Mouse (Mus musculus): ENCODE results near the gene Krtap4-7. TPM values are rescaled to one million over a fixed set of nuclear protein-coding genes. Genes with fewer than 3 reads are reported as not detected.
"Not testable (repeated sequence)": the region's sequence is repeated elsewhere in the genome, so short reads cannot be mapped to it uniquely, and the experiment has no call there.

Gene Krtap4-7
- polyA plus RNA-seq, 1 experiment from 2014 or later: not detected

GRCm38 (mm10) chr11:99637086-99637485, 6.8 kb downstream of the Krtap4-7 start:
- Histone ChIP-seq H3K4me3 (no peak overlapping the region), H3K27me3 (no peaks in the 10 kb centered on the region), H3K9me3 (no peaks in the 10 kb centered on the region), H3K4me2 (no peak overlapping the region), H3K9ac (no peak overlapping the region), H3K4me1 (replicated peaks) (no peaks in the 10 kb centered on the region), H3K36me3 (no peaks in the 10 kb centered on the region), H3K27ac (no peak overlapping the region)
- 88% methylated on average over 1 of the region's 1 CpGs for WGBS
- ATAC-seq (ENCODE audit: low FRiP score): no peak

DNA sequence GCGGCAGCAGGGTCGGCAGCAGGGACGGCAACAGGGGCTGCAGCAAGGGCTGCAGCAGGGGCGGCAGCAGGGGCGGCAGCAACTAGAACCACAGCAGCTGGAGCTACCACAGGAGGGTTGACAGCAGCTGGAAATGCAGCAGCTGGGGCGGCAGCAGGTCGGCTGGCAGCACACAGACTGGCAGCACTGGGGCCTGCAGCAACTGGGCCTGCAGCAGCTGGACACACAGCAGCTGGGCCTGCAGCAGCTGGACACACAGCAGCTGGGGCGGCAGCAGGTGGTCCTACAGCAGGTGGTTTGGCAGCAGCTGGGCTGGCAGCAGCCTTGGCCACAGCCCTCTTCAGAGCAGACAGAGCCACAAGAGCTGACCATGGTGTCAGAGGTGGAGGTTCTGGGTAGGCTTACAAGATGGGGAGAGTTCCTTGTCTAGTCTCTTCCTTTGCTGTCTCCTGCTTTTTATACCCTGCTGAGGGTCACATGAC, 9.2 kb downstream of the Krtap4-7 start, which contains the start of gene Krtap4-2:
Gene Krtap4-2 (minus strand): TSS at position 432 of the 482 bp plus-strand sequence.
- 42% methylated on average over 8 of the region's 8 CpGs for WGBS
- no peak for ATAC-seq (ENCODE audit: low FRiP score)
- no peaks in the 10 kb centered on the region for H3K36me3 ChIP-seq
- no peak within 1 kb of the TSS for H3K4me3 ChIP-seq
- no peak within 1 kb of the TSS for H3K9ac ChIP-seq
- no peaks in the 10 kb centered on the region for H3K4me1 ChIP-seq (replicated peaks)
- H3K9me3 ChIP-seq: no peaks in the 10 kb centered on the region
- H3K27ac ChIP-seq: no peak within 1 kb of the TSS
- H3K27me3 ChIP-seq: no peaks in the 10 kb centered on the region
- H3K4me2 ChIP-seq: no peak within 1 kb of the TSS

- no peaks in the 10 kb centered on the region for H3K27me3 ChIP-seq
- H3K9ac ChIP-seq: no peak overlapping the region
- no peaks in the 10 kb centered on the region for H3K4me1 ChIP-seq (replicated peaks)
- H3K9me3 ChIP-seq: no peaks in the 10 kb centered on the region
- no peak for ATAC-seq (ENCODE audit: low FRiP score)
- 77% methylated on average over 2 of the region's 2 CpGs for WGBS
- H3K36me3 ChIP-seq: no peaks in the 10 kb centered on the region
- H3K27ac ChIP-seq: no peak overlapping the region
- no peak overlapping the region for H3K4me3 ChIP-seq
- H3K4me2 ChIP-seq: no peak overlapping the region
These were observed 10.6 kb downstream of the Krtap4-7 start for GRCm38 (mm10) chr11:99633293-99633692.

- H3K4me2 ChIP-seq: no peak overlapping the region
- no peak overlapping the region for H3K9ac ChIP-seq
- no peaks in the 10 kb centered on the region for H3K9me3 ChIP-seq
- H3K4me3 ChIP-seq: no peak overlapping the region
- no peak overlapping the region for H3K27ac ChIP-seq
- H3K27me3 ChIP-seq: no peaks in the 10 kb centered on the region
- ATAC-seq (ENCODE audit: low FRiP score): no peak
- H3K36me3 ChIP-seq: no peaks in the 10 kb centered on the region
- no peaks in the 10 kb centered on the region for H3K4me1 ChIP-seq (replicated peaks)
- 84% methylated on average over 3 of the region's 3 CpGs for WGBS
These were observed 13.0 kb downstream of the Krtap4-7 start for GRCm38 (mm10) chr11:99630890-99631289.

- ATAC-seq (ENCODE audit: low FRiP score): no peak
These were observed 15.8 kb downstream of the Krtap4-7 start, which contains the start of gene Krtap4-1 for GRCm38 (mm10) chr11:99628138-99628537. Krtap4-1 (minus strand) TSS chr11:99628238.

DNA sequence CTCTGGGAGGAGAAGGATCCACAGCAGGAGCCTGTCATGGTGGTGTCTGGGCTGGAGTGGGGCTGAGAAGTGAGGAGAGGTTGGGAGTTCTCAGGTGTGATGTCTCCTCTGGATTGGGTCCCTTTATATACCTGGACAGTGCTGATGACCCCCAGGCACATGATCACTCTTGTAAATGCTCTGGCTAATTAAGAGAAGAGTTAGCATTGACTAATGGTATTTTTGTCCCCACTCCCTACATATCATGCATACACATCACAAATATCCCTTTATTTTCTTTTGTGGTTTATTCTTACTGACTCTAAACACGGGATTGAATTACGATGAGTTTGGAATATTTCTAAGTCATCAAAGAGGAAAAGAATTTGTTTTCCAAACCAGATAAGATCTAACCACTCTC, 23.6 kb downstream of the Krtap4-7 start, which contains the start of gene Gm11562:
Gene Gm11562 (minus strand): TSS at position 101 of the 400 bp plus-strand sequence.
- 96% methylated on average over 2 of the region's 2 CpGs for WGBS

More at GRCm38 (mm10) chr11:99628138-99628537, 15.8 kb downstream of the Krtap4-7 start, which contains the start of gene Krtap4-1:
- no peak within 1 kb of the TSS for H3K4me2 ChIP-seq
- no peak within 1 kb of the TSS for H3K27ac ChIP-seq
- H3K4me1 ChIP-seq (replicated peaks): no peaks in the 10 kb centered on the region
- no peak within 1 kb of the TSS for H3K4me3 ChIP-seq
- H3K36me3 ChIP-seq: no peaks in the 10 kb centered on the region
- H3K27me3 ChIP-seq: no peaks in the 10 kb centered on the region
- no peak within 1 kb of the TSS for H3K9ac ChIP-seq
- 86% methylated on average over 4 of the region's 4 CpGs for WGBS
- no peaks in the 10 kb centered on the region for H3K9me3 ChIP-seq

DNA sequence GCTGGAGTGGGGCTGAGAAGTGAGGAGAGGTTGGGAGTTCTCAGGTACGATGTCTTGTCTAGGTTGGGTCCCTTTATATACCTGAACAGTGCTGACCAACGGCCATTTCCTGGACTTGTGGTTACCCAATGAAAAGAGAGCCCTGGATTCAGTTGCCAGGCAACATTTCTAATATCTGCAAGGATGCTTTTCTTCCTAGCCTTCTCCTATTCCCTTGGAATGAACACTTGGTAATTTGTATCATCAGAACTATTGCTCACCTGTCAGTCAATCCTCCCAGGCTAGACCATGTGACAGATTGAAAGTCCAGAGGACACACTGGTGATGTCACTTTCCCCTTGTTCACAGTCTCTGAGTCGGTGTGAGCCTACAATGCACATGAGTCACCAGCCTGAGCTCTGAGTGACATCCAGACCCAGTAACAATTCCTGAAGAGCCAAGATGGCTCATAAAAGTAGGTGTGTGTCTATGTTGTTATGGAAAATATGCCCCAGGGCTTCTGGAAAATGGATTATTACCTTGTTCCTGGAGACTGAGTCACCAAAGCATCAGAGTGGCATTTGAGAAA, 29.0 kb downstream of the Krtap4-7 start, which contains the start of gene Krtap2-4:
Gene Krtap2-4 (minus strand): TSS at position 51 of the 568 bp plus-strand sequence.
- no peak within 1 kb of the TSS for H3K9ac ChIP-seq
- ATAC-seq (ENCODE audit: low FRiP score): no peak
- WGBS: 66% methylated on average over 3 of the region's 3 CpGs
- no peak within 1 kb of the TSS for H3K27ac ChIP-seq
- no peak within 1 kb of the TSS for H3K4me3 ChIP-seq
- H3K4me1 ChIP-seq (replicated peaks): no peaks in the 10 kb centered on the region
- H3K4me2 ChIP-seq: no peak within 1 kb of the TSS
- H3K9me3 ChIP-seq: no peaks in the 10 kb centered on the region
- H3K36me3 ChIP-seq: no peaks in the 10 kb centered on the region
- no peaks in the 10 kb centered on the region for H3K27me3 ChIP-seq

More for the DNA sequence above, 23.6 kb downstream of the Krtap4-7 start, which contains the start of gene Gm11562:
- Histone ChIP-seq H3K36me3 (no peaks in the 10 kb centered on the region), H3K9me3 (no peaks in the 10 kb centered on the region), H3K4me2 (no peak within 1 kb of the TSS), H3K4me3 (no peak within 1 kb of the TSS), H3K27ac (no peak within 1 kb of the TSS), H3K4me1 (replicated peaks) (no peaks in the 10 kb centered on the region), H3K27me3 (no peaks in the 10 kb centered on the region), H3K9ac (no peak within 1 kb of the TSS)
- no peak for ATAC-seq (ENCODE audit: low FRiP score)

GRCm38 (mm10) chr11:99610089-99610488, 33.8 kb downstream of the Krtap4-7 start, which contains the start of gene Gm11937:
Gm11937 (minus strand) TSS chr11:99610189.
- not testable (repeated sequence) for ATAC-seq (ENCODE audit: low FRiP score); H3K4me3 ChIP-seq; H3K9ac ChIP-seq; H3K36me3 ChIP-seq; H3K4me1 ChIP-seq (replicated peaks); H3K9me3 ChIP-seq; H3K4me2 ChIP-seq; H3K27ac ChIP-seq; H3K27me3 ChIP-seq
- WGBS: 88% methylated on average over 1 of the region's 2 CpGs

- ATAC-seq (ENCODE audit: low FRiP score): no peak
- H3K9ac ChIP-seq: no peak overlapping the region
- no peaks in the 10 kb centered on the region for H3K9me3 ChIP-seq
- no peaks in the 10 kb centered on the region for H3K4me1 ChIP-seq (replicated peaks)
- no peak overlapping the region for H3K27ac ChIP-seq
- 82% methylated on average over 1 of the region's 1 CpGs for WGBS
- H3K27me3 ChIP-seq: no peaks in the 10 kb centered on the region
- H3K4me3 ChIP-seq: no peak overlapping the region
- no peak overlapping the region for H3K4me2 ChIP-seq
- no peaks in the 10 kb centered on the region for H3K36me3 ChIP-seq
These were observed 34.8 kb downstream of the Krtap4-7 start for GRCm38 (mm10) chr11:99609126-99609525.

GRCm38 (mm10) chr11:99603208-99603607, 40.7 kb downstream of the Krtap4-7 start, which contains the start of gene Gm11938:
Gm11938 (minus strand) TSS chr11:99603308.
- H3K9me3 ChIP-seq; H3K27me3 ChIP-seq; H3K9ac ChIP-seq; H3K4me2 ChIP-seq; H3K36me3 ChIP-seq; H3K27ac ChIP-seq; ATAC-seq (ENCODE audit: low FRiP score); H3K4me3 ChIP-seq; H3K4me1 ChIP-seq (replicated peaks): not testable (repeated sequence)
- 83% methylated on average over 1 of the region's 1 CpGs for WGBS

DNA sequence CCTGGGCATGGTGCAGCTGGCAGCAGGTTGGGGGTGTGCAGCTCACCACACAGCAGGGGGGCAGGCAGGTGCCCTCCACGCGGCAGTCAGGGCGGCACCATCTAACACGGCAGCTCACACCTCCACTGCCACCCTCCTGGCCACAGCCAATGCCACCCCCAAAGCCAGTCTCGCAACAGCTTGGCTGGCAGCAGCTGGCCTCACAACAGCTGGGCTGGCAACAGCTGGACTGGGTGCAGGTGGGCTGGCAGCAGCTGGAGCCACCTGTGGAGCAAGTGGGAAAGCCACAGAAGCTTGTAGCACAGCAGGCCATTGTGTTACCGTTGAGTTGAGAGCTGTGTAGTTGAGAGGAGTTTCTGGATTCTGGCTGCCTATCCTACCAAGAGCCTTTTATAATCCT, 46.1 kb downstream of the Krtap4-7 start, which contains the start of gene Krtap9-3:
Gene Krtap9-3 (minus strand): TSS at position 364 of the 400 bp plus-strand sequence.
- not testable (repeated sequence) for H3K27ac ChIP-seq; H3K4me2 ChIP-seq; H3K9ac ChIP-seq; H3K9me3 ChIP-seq; H3K4me3 ChIP-seq; H3K36me3 ChIP-seq; H3K27me3 ChIP-seq; ATAC-seq (ENCODE audit: low FRiP score); H3K4me1 ChIP-seq (replicated peaks)
- WGBS: 83% methylated on average over 6 of the region's 6 CpGs
